8 mouse cellular contexts compared by ENCODE assay signal in genomic region chr13:91908202-91908980, GRCm38 (mm10). TPM values are rescaled to one million over a fixed set of nuclear protein-coding genes. Genes with fewer than 3 reads are reported as not detected.
A peak's percentile ranks its signal among the peaks of the same experiment; 100 is the strongest.
DNase-seq lines count a peak whose midpoint lies in the region; ATAC-seq lines count a peak whose summit lies in the region.

No protein-coding gene starts in this region.

- no peaks in the 10 kb centered on the region for H3K27me3 ChIP-seq in intestine, embryonic 14.5 days (replicated peaks; ENCODE audit: control insufficient read depth, insufficient read depth, low read length)
- no peaks in the 10 kb centered on the region for H3K27me3 ChIP-seq in midbrain, embryonic 12.5 days

- no peaks in the 10 kb centered on the region for H3K36me3 ChIP-seq in intestine, embryonic 14.5 days (ENCODE audit: control insufficient read depth, insufficient read depth, low read length)
- no peaks in the 10 kb centered on the region for H3K36me3 ChIP-seq in midbrain, embryonic 12.5 days

- H3K9me3 ChIP-seq in intestine, embryonic 14.5 days (ENCODE audit: control insufficient read depth, low read length), result no peaks in the 10 kb centered on the region
- H3K9me3 ChIP-seq in midbrain, embryonic 12.5 days, result no peaks in the 10 kb centered on the region

- H3K4me3 ChIP-seq in intestine, embryonic 14.5 days (ENCODE audit: low read depth, low read length), result no peak overlapping the region
- no peak overlapping the region for H3K4me3 ChIP-seq in midbrain, embryonic 12.5 days

- no peak overlapping the region for H3K27ac ChIP-seq in intestine, embryonic 14.5 days (ENCODE audit: low read depth)
- no peak overlapping the region for H3K27ac ChIP-seq in midbrain, embryonic 12.5 days (replicated peaks)

- peak; percentile 14 for DNase-seq in WW6 (ENCODE audit: low read depth, low spot score)
- peak; percentile 88 to 89 for DNase-seq in cerebellum, postnatal 10 days
- peak; percentile 86 for DNase-seq in gastrocnemius, adult 18-20 months (ENCODE audit: low spot score)
- peak; percentile 79 for DNase-seq in intestine, embryonic 14.5 days (ENCODE audit: low spot score)
- peak; percentile 31 to 87 for DNase-seq in left cerebral cortex, adult 9 months (ENCODE audit: low spot score in 2 of 2)
- peak; percentile 69 for DNase-seq in skeletal muscle tissue, adult 2 months (ENCODE audit: low read depth, low spot score)
- peak; percentile 33 for DNase-seq in yolk sac, embryonic 10.5 days (ENCODE audit: low spot score)

- H3K4me1 ChIP-seq in intestine, embryonic 14.5 days (replicated peaks; ENCODE audit: control insufficient read depth, insufficient read depth, low read length), result no peaks in the 10 kb centered on the region
- H3K4me1 ChIP-seq in midbrain, embryonic 12.5 days, result peaks cover 2% of the 10 kb centered on the region; the same call in 1 of the 2 replicates

- ATAC-seq in intestine, embryonic 14.5 days (replicated peaks; ENCODE audit: low FRiP score, low TSS enrichment, low read depth), result peak; percentile 61; the same call in 1 of the 2 replicates
- peak; percentile 87 for ATAC-seq in midbrain, embryonic 12.5 days (ENCODE audit: low FRiP score, low read depth)

- no peak overlapping the region for H3K9ac ChIP-seq in intestine, embryonic 14.5 days (ENCODE audit: low read length)
- no peak overlapping the region for H3K9ac ChIP-seq in midbrain, embryonic 12.5 days (replicated peaks)

- H3K4me2 ChIP-seq in intestine, embryonic 14.5 days (ENCODE audit: low read length), result no peak overlapping the region
- no peak overlapping the region for H3K4me2 ChIP-seq in midbrain, embryonic 12.5 days (replicated peaks)

- 42% methylated on average over 10 of the region's 10 CpGs for whole genome bisulfite sequencing in intestine, embryonic 14.5 days
- WGBS in midbrain, embryonic 12.5 days, result 42% methylated on average over 10 of the region's 10 CpGs

RNA-seq across cellular contexts. Expression of gene Ckmt2, which starts 31.7 kb away (rescaled TPM):
- 1,000 to 10,000 TPM; 1,267 to 1,509 TPM for total RNA-seq in gastrocnemius, adult 18-20 months (2021)
- 0.55 and 0.67 TPM in 2 replicates for polyA plus RNA-seq in intestine, embryonic 14.5 days (2014; fragmentation: Nextera tagmentation; extraction: Ambion mirVana)
- not detected in 2 replicates for polyA plus RNA-seq in midbrain, embryonic 12.5 days (2016; fragmentation: Nextera tagmentation; extraction: Ambion mirVana)

Comparison
In these comparisons a context has a peak if more than half of its experiments do, and no peak if none do; other contexts are left out.
1. DNase-seq: peak in every context shown above with its lines; median percentile 88 in cerebellum, postnatal 10 days; 86 in gastrocnemius, adult 18-20 months; 79 in intestine, embryonic 14.5 days; 69 in skeletal muscle tissue, adult 2 months; 59 in left cerebral cortex, adult 9 months; 33 in yolk sac, embryonic 10.5 days; 14 in WW6.